Mouse (Mus musculus) lung, embryonic 15.5 days (tissue): ENCODE data around the gene Polr2e. TPM values are rescaled to one million over a fixed set of nuclear protein-coding genes. Genes with fewer than 3 reads are reported as not detected.
"Not testable (repeated sequence)": the region's sequence is repeated elsewhere in the genome, so short reads cannot be mapped to it uniquely, and the experiment has no call there.

ENCODE experiments used
- ATAC-seq: fragments of 200-750 bp; cut with Nextera tagmentation; 2 replicates; pipeline ENCODE4 v1.8.0; 2017; ENCODE audit warnings: moderate number of reproducible peaks, borderline replicate concordance; ENCODE audit not compliant: low FRiP score, low TSS enrichment; ENCODE audit errors: extremely low read depth
- H3K27ac ChIP-seq: fragments of 300-500 bp; sonication (generic); 2 replicates; pipeline ENCODE4 v1.5.1; 2015; ENCODE audit warnings: moderate library complexity, mild to moderate bottlenecking, inconsistent platforms
- H3K27me3 ChIP-seq: fragments of 300-500 bp; sonication (generic); 2 replicates; pipeline ENCODE4 v1.6.1; 2015; ENCODE audit warnings: inconsistent platforms
- H3K36me3 ChIP-seq: fragments of 300-500 bp; sonication (generic); 2 replicates; pipeline ENCODE4 v1.6.1; 2015; ENCODE audit warnings: inconsistent platforms
- H3K4me1 ChIP-seq: fragments of 300-500 bp; sonication (generic); 2 replicates; pipeline ENCODE4 v1.6.1; 2015; ENCODE audit warnings: inconsistent platforms
- H3K4me2 ChIP-seq: fragments of 300-500 bp; sonication (generic); 2 replicates; pipeline ENCODE4 v1.6.1; 2015; ENCODE audit warnings: inconsistent platforms, mild to moderate bottlenecking, moderate library complexity
- H3K4me3 ChIP-seq: fragments of 300-500 bp; sonication (generic); 2 replicates; pipeline ENCODE4 v1.5.1; 2015; ENCODE audit warnings: mild to moderate bottlenecking, inconsistent platforms
- H3K9ac ChIP-seq: fragments of 300-500 bp; sonication (generic); 2 replicates; pipeline ENCODE4 v1.6.1; 2015; ENCODE audit warnings: inconsistent platforms
- H3K9me3 ChIP-seq: fragments of 300-500 bp; sonication (generic); 2 replicates; pipeline ENCODE4 v1.6.1; 2016; ENCODE audit warnings: inconsistent platforms
- WGBS: fragments of 180-500 bp; shearing (Covaris S2); methylation state at CpG from one replicate; pipeline ENCODE4 v1.1.7; 2015; 5-methylcytosine and 5-hydroxymethylcytosine counted together
- polyA plus RNA-seq: library from polyadenylated mRNA; unstranded; fragments of >200 nt; fragmentation: Nextera tagmentation; extraction: Ambion mirVana; gene quantifications from 2 replicates; pipeline ENCODE4 v1.2.1, GENCODE M21; 2015

Polr2e gene
- polyA plus RNA-seq, 1 experiment from 2014 or later, result 225 TPM

- ATAC-seq, result no peak
- Histone ChIP-seq H3K4me1 (peaks cover 10% of the 10 kb centered on the region), H3K36me3 (no peaks in the 10 kb centered on the region), H3K9ac (no peak overlapping the region; the same call in 1 of the 2 replicates), H3K27me3 (no peaks in the 10 kb centered on the region), H3K9me3 (no peaks in the 10 kb centered on the region), H3K27ac (no peak overlapping the region), H3K4me2 (no peak overlapping the region), H3K4me3 (no peak overlapping the region)
- WGBS, result 81% methylated on average over 5 of the region's 5 CpGs
Measured at GRCm38 (mm10) chr10:80045766-80046165, 6.2 kb upstream of the Polr2e start.

- H3K9ac ChIP-seq, H3K27ac ChIP-seq, ATAC-seq, H3K27me3 ChIP-seq, H3K4me3 ChIP-seq, H3K36me3 ChIP-seq, H3K4me1 ChIP-seq, H3K9me3 ChIP-seq, H3K4me2 ChIP-seq: not testable (repeated sequence)
- WGBS, result 75% methylated on average over 4 of the region's 4 CpGs
Measured at GRCm38 (mm10) chr10:80045364-80045763, 5.8 kb upstream of the Polr2e start.

GRCm38 (mm10) chr10:80044087-80044486, 4.5 kb upstream of the Polr2e start:
- 56% methylated on average over 4 of the region's 4 CpGs for WGBS
- H3K4me2 ChIP-seq, result no peak overlapping the region
- H3K4me3 ChIP-seq, result no peak overlapping the region
- no peaks in the 10 kb centered on the region for H3K9me3 ChIP-seq
- H3K27ac ChIP-seq, result no peak overlapping the region
- H3K4me1 ChIP-seq, result peaks cover 12% of the 10 kb centered on the region
- H3K36me3 ChIP-seq, result no peaks in the 10 kb centered on the region
- no peak for ATAC-seq
- H3K27me3 ChIP-seq, result no peaks in the 10 kb centered on the region
- no peak overlapping the region for H3K9ac ChIP-seq

GRCm38 (mm10) chr10:80041409-80042060, 1.9 kb upstream of the Polr2e start:
- WGBS, result 85% methylated on average over 8 of the region's 8 CpGs
- H3K27ac ChIP-seq, result not testable (repeated sequence)

GRCm38 (mm10) chr10:80036832-80037231, 2.8 kb downstream of the Polr2e start:
- Histone ChIP-seq H3K27ac (no peak overlapping the region), H3K36me3 (peaks cover 39% of the 10 kb centered on the region), H3K9ac (no peak overlapping the region), H3K4me2 (no peak overlapping the region), H3K27me3 (no peaks in the 10 kb centered on the region), H3K4me1 (peaks cover 41% of the 10 kb centered on the region), H3K4me3 (no peak overlapping the region), H3K9me3 (no peaks in the 10 kb centered on the region)
- 92% methylated on average over 13 of the region's 13 CpGs for WGBS
- no peak for ATAC-seq

More at GRCm38 (mm10) chr10:80041409-80042060, 1.9 kb upstream of the Polr2e start:
- not testable (repeated sequence) for ATAC-seq, H3K9me3 ChIP-seq, H3K27me3 ChIP-seq, H3K4me3 ChIP-seq, H3K9ac ChIP-seq, H3K4me2 ChIP-seq
- Histone ChIP-seq H3K36me3 (peaks cover 18% of the 10 kb centered on the region), H3K4me1 (peaks cover 16% of the 10 kb centered on the region)

GRCm38 (mm10) chr10:80035686-80036085, 3.9 kb downstream of the Polr2e start:
- H3K9ac ChIP-seq, result no peak overlapping the region

GRCm38 (mm10) chr10:80035148-80035547, 4.4 kb downstream of the Polr2e start:
- Histone ChIP-seq H3K4me3 (no peak overlapping the region), H3K9me3 (no peaks in the 10 kb centered on the region), H3K4me1 (peaks cover 41% of the 10 kb centered on the region), H3K36me3 (peaks cover 39% of the 10 kb centered on the region), H3K4me2 (no peak overlapping the region), H3K27me3 (no peaks in the 10 kb centered on the region), H3K9ac (no peak overlapping the region), H3K27ac (no peak overlapping the region)
- no peak for ATAC-seq
- WGBS, result 74% methylated on average over 8 of the region's 8 CpGs

More at GRCm38 (mm10) chr10:80035686-80036085, 3.9 kb downstream of the Polr2e start:
- Histone ChIP-seq H3K4me1 (peaks cover 41% of the 10 kb centered on the region), H3K9me3 (no peaks in the 10 kb centered on the region), H3K4me2 (no peak overlapping the region), H3K36me3 (peaks cover 39% of the 10 kb centered on the region), H3K4me3 (no peak overlapping the region), H3K27me3 (no peaks in the 10 kb centered on the region), H3K27ac (no peak overlapping the region)
- 91% methylated on average over 5 of the region's 5 CpGs for WGBS
- ATAC-seq, result no peak

- Histone ChIP-seq H3K4me3 (no peak overlapping the region), H3K27ac (peak overlapping the region; percentile 76), H3K4me2 (no peak overlapping the region), H3K9ac (peak overlapping the region; percentile 24; the same call in 1 of the 2 replicates), H3K36me3 (peaks cover 39% of the 10 kb centered on the region), H3K4me1 (peaks cover 36% of the 10 kb centered on the region), H3K27me3 (no peaks in the 10 kb centered on the region), H3K9me3 (no peaks in the 10 kb centered on the region)
- WGBS, result 21% methylated on average over 9 of the region's 9 CpGs
- ATAC-seq, result no peak
Measured at GRCm38 (mm10) chr10:80033511-80034391, 5.8 kb downstream of the Polr2e start.

- Histone ChIP-seq H3K36me3 (peaks cover 35% of the 10 kb centered on the region), H3K27me3 (no peaks in the 10 kb centered on the region), H3K4me3 (no peak overlapping the region), H3K4me2 (no peak overlapping the region), H3K4me1 (peaks cover 28% of the 10 kb centered on the region), H3K27ac (peak overlapping the region; percentile 76), H3K9ac (no peak overlapping the region), H3K9me3 (no peaks in the 10 kb centered on the region)
- peak; percentile 47; the same call in 1 of the 2 replicates for ATAC-seq
- 23% methylated on average over 5 of the region's 5 CpGs for WGBS
Measured at GRCm38 (mm10) chr10:80032799-80033480, 6.7 kb downstream of the Polr2e start.

- no peak for ATAC-seq
- peaks cover 25% of the 10 kb centered on the region for H3K4me1 ChIP-seq
- peaks cover 13% of the 10 kb centered on the region for H3K36me3 ChIP-seq
- H3K9me3 ChIP-seq, result no peaks in the 10 kb centered on the region
- H3K9ac ChIP-seq, result no peak overlapping the region
- H3K4me3 ChIP-seq, result no peak overlapping the region
- H3K4me2 ChIP-seq, result no peak overlapping the region
- H3K27ac ChIP-seq, result no peak overlapping the region
- no peaks in the 10 kb centered on the region for H3K27me3 ChIP-seq
- WGBS, result 73% methylated on average over 17 of the region's 17 CpGs
Measured at GRCm38 (mm10) chr10:80030736-80031135, 8.9 kb downstream of the Polr2e start.

- Histone ChIP-seq H3K4me2 (no peak overlapping the region), H3K27me3 (no peaks in the 10 kb centered on the region), H3K27ac (no peak overlapping the region), H3K4me3 (no peak overlapping the region), H3K4me1 (peaks cover 25% of the 10 kb centered on the region), H3K9ac (no peak overlapping the region), H3K9me3 (no peaks in the 10 kb centered on the region), H3K36me3 (peaks cover 8% of the 10 kb centered on the region)
- WGBS, result 79% methylated on average over 9 of the region's 9 CpGs
- ATAC-seq, result no peak
Measured at GRCm38 (mm10) chr10:80030191-80030590, 9.4 kb downstream of the Polr2e start.

- Histone ChIP-seq H3K9ac (no peak overlapping the region), H3K27me3 (no peaks in the 10 kb centered on the region), H3K36me3 (no peaks in the 10 kb centered on the region), H3K4me3 (no peak overlapping the region), H3K9me3 (no peaks in the 10 kb centered on the region), H3K4me2 (no peak overlapping the region), H3K4me1 (peaks cover 16% of the 10 kb centered on the region), H3K27ac (no peak overlapping the region)
- ATAC-seq, result no peak
- 96% methylated on average over 13 of the region's 13 CpGs for WGBS
Measured at GRCm38 (mm10) chr10:80028521-80028846, 11.1 kb downstream of the Polr2e start.
